Mouse (Mus musculus): ENCODE measurements at regions not wholly inside any gene's neighbourhood (a gene's known extent, or its start where the extent isn't known, plus 50 kb on each side); places are given as distances from the start of the nearest gene placed in this dataset.

DNA sequence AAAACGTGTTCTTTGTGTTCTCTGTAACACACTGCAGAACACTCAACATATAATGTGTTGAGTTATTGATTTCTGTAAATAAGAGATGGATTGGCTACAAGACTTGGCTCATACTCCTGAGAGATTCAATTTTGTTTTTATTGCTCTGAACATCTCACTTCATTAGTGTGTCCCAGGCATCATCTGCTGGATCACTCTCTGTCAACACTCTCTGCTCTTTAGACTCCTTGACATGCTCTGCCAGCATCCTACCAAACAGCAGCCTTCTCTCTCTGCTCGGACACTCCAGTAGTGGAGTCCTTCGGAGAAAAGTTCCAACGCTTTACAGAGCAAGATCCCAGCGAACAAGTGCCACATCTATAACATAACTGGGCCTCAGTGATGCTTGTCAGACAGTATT, 235.1 kb upstream of the Lcorl start:
- no peak for DNase-seq (ENCODE audit: low read depth, low spot score)

DNA sequence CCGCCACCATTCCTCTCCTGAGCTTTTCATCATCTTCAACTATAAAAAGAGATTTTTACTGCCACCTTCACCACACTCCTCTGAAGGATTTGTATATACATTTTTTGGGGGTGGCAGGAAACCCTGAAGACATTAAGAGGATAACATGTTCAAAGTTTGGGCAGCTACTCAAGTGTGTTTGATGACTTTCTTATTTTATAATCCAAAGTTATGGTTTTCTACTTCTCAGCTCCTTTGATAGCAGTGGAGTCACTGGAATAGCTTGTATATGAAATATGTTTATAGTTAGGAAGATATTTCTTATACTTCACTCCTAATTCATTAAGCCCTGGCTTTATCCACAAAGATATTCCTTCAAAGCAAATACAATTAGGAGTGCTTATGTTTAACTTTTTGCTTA, 229.5 kb upstream of the Lcorl start:
- DNase-seq (ENCODE audit: low read depth, low spot score), result no peak

DNA sequence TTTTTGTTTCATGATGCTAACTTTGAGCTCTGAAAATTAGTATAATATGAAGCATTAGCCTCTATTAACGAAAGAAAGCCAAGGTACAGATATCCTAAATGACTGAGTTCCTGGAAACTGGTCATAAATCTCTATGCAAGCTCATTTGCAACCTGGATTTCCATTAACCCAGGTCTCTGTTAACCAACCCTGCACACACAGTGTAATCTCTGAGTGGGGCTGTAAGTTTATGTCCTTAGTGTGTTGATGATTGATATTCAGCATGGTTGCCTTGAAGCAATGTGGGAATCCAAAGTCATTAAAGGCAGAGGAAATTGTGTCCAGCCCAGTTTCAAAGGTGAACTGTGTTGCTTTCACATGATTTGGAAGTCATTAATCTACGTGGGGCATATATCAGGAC, 225.9 kb upstream of the Lcorl start:
- no peak for DNase-seq (ENCODE audit: low read depth, low spot score)

DNA sequence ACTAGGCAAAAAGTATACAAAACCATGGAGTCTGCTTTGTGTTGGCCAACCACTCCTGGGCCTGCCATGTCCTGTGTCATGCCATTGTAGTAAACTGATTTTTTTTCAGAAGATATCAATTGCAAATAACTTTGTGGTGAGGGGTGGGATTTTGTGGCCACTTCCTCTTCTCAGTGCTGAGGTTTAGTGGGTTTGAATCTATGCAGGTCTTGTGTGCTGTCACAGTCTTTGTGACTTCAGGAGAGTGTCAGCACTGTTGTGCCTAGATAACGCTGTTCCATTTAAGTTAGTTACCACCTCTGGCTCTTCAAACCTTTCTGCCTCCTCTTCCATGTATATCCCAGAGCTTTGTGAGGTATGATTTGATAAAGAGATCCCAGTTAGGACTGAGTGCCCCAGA, 216.3 kb upstream of the Lcorl start:
- DNase-seq (ENCODE audit: low read depth, low spot score), result no peak

DNA sequence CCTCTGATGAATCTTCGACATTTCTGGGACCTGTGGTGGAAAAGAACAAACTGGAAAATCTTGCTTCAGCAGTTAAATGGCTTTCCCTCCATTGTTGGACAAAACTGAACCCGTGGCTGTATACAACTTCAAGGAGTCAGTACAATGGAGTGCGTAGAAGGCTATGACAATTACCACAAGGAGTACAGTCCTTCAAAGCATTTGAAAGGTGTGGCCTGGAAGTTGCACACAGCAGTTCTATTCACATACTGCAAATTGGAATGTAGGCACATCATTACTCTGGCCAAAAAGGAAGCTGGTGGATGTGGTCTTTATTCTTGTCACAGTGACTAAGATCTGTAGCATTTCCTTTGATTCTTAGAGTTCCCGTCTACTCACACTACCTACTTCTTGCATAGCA, 215.7 kb upstream of the Lcorl start:
- DNase-seq (ENCODE audit: low read depth, low spot score), result no peak

DNA sequence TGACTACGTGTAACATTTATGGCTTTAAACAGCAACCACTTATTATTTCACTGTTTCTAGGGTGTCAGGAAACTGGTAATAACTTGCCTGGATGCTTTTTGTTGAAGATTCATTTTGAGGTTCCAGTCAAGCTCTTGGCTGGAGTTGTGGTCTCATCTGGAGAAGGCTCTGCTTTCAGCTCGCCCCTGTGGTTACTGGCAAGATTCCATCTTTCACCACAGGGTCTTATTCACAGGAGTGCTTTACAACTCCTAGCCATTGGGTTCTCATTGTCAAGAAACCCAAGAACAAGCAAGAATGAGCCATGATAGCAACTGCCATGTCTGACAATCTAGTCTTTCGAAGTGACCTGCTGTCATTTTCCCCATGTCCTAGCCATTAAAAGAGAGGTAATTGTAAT, 202.5 kb upstream of the Lcorl start:
- no peak for DNase-seq (ENCODE audit: low read depth, low spot score)

DNA sequence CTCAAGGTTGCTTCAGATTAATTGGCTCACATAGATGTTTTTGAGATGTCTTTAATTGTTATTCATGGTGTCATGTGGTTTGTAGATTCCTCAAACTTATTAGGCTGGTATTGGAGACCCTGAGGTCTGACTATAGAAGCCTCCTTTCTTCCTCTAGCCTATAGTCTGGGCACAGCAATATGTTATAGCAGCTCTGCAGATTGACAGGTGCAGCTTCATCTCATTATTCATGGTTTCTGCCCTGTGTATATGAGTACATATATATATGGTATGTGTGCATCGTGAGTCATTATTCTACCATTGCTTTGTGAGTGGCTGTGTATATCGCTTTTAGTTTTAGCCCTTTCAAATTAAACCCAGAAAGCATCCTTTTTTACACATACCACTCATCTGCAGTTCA, 197.4 kb upstream of the Lcorl start:
- DNase-seq (ENCODE audit: low read depth, low spot score), result no peak

DNA sequence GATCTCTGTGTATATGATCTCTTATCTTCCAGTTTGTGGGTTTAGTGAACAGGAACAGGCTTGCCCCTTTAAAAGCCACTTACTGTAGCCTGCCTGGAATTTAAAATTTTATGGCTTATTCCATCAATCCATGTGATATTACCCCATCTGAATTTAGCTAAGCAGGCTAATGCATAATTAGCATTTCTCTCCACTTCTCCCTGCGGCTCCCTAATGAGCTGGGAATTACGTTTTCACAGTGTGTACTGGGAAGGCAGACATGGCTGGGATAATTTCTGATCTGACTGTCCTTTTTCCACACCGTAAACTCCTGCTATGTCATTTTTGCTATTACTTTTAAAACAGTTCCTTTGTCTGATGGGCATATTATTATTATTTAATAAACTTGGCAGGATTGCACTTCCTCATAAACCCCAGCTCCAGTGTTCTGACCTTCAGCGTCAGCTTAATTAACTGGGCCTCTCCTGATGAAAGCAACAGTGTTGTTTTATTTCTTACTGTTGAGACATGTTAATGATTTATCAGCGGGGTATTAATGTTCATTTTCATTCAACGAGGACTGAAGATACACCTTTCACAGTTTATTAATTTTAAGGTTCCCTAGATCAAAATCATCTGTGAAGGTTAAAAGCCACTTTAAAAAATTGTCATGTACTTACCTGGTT, 185.4 kb upstream of the Lcorl start:
- DNase-seq (ENCODE audit: low read depth, low spot score), result no peak

DNA sequence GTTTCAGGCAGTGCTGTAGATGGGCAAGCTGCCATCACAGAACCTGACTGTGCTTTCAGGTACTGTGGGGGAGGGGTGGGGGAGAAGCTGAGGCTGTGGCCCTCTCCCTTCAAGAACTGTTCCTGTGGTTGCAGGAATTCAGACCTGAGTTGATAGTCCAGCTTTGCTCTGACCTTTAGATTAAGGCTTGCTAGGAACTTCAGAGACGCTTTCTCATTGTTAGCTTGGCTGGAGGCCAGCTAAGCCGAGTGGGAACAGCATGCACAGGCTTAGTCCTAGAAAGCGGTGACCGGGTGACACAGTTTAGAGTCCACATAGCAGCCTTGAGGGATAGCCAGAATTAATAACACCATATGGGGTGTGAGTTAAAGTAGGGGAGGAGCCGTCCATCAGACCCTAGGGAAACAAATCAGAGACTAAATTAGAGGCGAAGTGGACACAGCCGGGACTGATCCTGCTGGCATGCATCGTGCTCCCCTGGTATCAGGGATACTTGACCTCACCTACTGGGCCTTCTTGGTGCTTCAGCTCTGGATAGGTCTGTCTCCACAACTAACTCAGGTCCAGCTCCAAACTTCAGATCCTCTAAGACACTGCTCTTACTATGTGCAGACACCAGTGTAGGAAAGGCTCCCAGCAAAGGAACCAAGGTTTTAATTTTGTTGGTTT, 175.7 kb upstream of the Lcorl start:
- DNase-seq (ENCODE audit: low read depth, low spot score), result no peak

DNA sequence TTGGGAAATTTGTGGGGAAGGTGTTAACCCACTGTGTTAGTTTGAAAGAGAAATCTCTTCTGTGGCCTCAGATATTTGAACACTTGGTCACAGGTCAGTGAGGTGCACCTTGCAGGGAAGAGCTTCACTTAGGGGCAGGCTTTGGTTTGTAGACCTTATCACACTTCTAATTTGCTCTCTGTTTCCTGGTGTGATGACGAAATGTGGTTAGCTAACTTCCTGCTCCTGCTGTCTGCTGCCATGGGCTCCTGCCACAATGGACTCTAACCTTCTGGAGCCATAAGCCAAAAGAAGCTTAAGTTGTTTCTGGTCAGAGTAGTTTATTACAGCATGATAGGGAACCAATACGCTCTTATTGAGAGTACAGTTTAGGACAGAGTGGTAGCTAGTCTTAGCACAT, 174.8 kb upstream of the Lcorl start:
- no peak for DNase-seq (ENCODE audit: low read depth, low spot score)

DNA sequence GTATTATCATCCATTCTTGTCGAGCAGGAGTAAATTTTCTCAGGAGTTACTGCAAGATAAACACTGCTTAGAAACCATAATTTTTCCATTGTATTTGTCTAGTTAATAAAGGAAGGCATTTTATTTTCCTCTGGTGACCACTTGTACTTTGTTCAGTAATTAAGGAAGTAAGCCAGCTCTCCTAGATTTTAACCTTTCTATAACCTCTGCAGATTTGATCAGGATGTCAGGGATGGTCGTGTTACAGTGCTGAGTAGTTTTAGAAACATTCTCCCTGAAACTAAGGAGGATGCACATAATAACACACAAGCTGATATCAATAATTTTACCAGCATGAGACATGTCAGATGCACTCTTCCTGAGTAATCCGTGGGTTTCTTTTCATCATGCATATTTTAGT, 166.7 kb upstream of the Lcorl start:
- no peak for DNase-seq (ENCODE audit: low read depth, low spot score)

DNA sequence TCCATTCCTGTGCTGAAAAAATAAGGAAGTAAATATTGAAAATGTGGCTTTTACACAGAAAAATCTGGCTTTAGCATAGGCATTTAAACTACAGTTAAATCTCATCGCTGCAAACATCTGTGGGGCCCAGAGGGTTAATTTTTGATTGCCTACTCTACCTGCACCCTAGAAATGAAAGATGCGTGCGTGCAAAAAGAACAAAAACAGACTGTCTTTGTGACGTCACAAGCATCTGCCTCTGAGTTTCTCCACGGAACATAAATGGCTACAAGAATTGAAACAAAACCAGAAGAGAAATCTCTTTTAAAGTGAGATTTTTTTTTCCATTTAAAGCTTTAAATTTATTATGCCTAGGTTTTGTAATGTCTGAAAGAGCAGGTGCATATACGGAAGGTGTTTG, 166.0 kb upstream of the Lcorl start:
- DNase-seq (ENCODE audit: low read depth, low spot score), result no peak

DNA sequence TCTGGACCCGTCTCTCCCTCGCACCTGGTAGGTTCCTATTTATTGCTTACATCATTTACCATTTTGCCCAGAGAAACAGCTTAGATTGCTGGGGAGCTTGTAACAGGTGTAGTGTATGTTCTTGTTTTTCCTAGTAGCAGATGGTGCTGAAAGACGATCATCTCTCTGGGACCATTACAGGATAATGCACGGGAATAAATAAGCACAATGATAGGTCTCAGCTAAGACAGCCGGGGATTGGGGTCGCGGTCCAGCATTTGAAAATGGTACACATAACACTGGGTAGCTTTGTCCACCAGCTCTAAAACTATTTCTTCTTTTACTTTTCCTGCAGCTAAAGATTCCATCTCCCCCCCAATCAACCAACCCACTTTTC, 164.6 kb upstream of the Lcorl start:
- no peak for DNase-seq (ENCODE audit: low read depth, low spot score)

DNA sequence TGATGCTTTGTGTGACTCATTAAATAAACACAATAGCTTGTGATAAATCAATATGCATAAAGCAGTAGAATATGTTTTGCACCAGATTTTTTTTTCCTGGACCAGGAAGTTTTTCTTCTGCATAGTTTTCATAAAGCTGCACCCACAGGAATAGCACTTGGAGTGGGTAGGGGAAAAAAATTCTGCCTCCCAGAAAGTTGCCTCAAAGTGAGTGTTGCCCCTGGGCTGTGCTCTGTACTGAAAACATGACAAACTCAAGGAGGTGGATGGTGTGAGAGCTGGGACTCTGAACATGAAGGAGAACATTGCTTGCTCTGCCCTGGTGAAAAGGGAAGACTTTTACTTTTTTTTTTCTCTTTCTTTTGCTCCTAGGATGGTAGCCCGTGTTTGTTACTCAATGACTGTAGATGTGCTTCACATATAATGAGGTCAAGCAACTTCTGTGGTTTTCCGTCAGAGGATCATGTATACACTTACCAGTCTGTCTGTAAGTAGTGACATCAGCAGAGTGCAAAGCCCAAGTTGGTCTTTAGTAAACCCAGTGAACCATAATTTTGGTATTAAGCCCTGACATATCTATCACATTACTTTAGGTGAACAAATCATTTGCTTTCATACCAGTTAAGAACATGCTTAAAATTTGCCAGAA, 164.1 kb upstream of the Lcorl start:
- DNase-seq (ENCODE audit: low read depth, low spot score), result no peak

DNA sequence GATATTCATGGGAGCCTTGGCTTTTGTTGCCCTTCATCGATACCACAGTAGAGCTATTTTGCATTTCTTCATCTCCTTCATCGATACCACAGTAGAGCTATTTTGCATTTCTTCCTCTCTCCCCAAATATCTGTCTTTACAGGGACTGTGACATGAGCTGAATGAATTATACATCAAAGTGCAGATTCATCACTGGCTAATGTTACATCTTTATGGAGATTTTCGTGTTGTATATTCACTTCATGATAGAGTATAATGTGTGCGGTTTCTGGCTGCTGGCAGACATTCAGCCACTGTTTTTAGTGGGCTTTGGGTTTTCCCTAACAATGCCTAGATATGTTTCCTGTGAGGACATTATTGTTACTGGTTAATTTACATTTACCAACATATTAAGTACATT, 162.8 kb upstream of the Lcorl start:
- DNase-seq (ENCODE audit: low read depth, low spot score), result no peak

DNA sequence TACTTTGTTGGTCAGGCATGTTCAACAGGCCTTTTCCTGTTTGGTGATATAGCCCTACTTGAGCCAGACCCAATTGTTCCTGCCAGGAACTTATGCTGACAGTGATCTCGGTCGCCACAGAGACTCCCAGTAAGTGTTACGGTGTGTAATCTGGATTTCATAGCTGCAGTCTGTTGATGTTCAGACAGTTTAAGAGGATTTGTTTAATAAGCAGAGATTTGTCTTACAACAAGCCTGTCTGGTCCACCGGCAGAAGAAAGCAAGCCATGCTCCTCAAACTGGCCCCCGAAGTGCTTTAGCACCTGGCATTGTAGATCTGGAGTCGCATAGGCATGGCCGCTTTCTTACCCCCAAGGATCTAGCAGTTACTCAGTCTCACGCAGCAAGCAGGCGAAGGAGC, 150.0 kb upstream of the Lcorl start:
- no peak for DNase-seq (ENCODE audit: low read depth, low spot score)

DNA sequence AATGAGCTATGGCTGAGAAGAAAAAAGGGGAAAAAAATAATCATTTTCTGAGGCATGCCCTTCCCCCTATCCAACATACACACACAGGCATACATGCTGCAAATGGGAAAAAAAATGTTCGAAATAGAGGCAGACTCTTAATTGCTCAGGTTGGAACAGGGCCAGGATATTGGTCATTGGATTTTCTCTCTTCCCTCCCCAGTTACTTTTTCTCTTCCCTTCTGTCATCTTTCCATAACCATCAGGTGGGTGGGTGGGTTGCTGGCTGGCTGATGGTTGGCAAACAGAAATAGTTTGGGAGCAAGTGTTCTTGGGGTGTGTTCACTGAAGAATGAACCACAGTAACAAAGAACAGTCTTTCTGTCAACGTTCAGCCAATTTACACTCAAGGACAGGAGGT, 149.3 kb upstream of the Lcorl start:
- DNase-seq (ENCODE audit: low read depth, low spot score), result no peak

DNA sequence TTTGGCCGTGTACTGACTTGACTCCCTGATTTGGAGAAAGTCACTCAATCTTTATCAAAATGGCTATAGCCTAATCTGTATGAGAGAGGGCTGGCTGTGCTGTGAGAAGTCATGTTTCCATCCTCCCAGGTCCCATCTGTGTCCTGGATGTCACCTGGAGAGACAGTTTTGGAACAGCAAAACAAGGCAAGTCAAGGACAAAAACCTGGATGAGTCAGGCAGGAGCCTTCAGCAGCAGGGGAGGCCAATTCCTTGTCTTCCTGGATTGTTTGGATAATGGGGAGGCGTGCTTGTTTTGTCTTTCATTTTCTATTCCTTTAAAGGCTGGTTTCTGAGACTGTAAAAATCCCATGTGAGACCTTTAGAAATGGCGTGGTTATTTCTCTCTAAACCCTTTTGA, 148.8 kb upstream of the Lcorl start:
- DNase-seq (ENCODE audit: low read depth, low spot score), result no peak

DNA sequence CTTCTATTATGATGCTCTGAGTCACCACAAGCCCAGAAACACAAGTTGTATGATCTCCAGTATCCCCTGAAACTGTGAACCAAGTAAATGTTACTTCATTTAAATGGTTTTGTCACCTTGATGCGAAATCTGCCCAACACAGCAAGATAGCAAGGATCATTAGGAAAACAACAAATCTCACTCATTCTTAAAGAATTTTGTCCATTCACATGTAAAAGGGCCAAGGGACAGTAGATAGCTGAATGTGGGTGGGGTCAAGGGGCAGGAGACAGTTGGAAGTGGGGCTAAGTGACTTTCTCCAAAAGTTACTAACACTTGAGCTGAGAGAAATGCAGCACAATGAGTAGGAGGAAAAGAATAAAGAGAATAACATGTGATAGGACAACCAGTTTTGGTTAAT, 148.2 kb upstream of the Lcorl start:
- no peak for DNase-seq (ENCODE audit: low read depth, low spot score)

DNA sequence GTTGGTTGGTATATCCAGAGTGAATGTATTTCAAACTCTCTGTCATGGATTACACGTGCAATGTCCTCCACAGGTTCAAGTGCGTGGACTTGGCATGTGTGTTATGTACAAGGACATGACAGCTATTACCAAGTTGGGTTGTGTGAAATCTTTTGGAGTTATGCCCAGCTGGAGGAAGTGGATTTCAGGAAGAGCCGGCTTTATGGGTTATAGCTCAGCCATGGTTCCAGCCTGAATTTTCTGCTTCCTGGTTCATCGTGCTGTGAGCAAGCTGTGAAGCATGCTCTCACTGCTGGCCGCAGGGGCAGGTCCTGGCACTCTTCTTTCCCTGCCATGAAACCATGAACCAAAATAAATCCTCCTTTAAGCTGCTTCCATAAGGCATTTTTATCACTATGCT, 144.6 kb upstream of the Lcorl start:
- DNase-seq (ENCODE audit: low read depth, low spot score), result no peak

DNA sequence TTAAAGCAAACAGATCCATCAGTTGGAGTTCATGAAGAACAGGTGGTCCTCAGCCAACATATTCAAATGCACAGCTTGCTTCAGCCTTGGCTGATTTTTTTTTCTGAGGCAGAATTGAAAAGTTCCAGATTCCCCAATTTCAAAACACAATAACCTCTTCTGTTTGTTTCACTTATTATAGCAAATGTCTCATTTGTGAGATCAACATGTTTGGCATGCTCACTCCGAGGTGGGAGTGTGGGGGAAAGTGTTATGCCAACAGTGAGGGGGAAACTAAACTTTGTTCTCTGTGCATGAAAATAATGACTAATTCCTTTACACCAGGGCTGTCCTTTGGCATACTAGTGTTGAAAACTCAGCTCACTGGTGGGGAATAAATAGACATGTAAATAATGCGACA, 100.4 kb upstream of the Lcorl start:
- no peak for DNase-seq (ENCODE audit: low read depth, low spot score)

DNA sequence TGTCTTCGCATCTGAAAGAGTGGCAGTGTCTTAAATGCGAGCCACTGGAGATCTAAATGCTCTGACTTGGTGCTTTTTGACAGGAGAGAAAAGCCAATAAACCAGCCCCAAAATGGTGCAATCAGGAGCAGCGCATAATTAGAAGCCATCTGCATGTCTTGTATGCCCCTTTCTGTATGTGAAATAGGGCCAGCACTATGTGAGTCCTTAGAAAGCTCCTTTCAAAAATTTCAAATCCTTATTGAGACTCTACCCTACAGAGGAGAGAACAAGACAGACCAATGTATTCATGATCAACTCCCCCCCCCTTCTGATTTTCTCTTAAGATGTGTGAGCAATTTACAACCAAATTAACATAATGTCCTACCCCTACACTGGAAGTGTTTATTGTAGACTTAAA, 86.6 kb upstream of the Lcorl start:
- DNase-seq (ENCODE audit: low read depth, low spot score), result no peak

DNA sequence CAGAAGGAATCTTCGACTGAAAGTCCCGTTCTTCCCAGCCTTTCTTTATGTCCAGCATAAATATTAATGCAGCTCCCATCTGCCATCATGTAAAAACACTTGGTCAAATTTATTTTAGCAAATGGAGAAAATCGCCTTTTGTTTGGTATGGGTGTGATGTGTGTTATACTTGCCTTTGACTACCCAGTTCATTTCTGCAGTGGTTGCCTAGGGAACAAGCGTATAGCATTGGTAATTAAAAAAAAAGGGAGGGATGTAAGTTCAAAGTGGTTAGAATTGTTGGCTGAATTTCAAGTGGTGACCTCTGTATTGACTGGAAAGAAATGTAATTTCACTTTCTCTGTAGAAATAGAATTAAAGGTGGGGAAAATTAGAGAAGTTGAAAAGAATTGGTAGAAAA, 75.6 kb upstream of the Lcorl start:
- DNase-seq (ENCODE audit: low read depth, low spot score), result no peak

DNA sequence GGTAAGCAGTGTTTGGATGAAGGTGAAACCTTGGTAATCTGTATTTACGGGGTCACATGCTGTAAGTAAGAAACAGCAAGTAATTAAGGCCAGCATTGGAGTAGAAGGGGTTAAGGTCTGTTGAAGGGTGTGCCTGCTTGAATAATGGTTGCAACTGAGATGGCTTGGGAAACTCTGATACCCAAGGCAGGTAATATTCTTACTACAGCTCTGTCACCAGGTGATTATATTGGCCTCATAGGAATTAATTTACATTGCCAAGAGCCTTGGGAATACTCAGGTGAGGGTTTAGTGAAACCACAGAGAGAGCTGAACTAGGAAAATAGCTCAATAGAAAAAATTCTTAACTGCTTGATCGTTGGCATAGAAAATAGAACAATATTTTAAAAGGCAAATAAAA, 73.8 kb upstream of the Lcorl start:
- DNase-seq (ENCODE audit: low read depth, low spot score), result no peak
